Mouse (Mus musculus) erythroblast, adult 5-6 weeks (primary cell): ENCODE data around the gene Strip2. TPM values are rescaled to one million over a fixed set of nuclear protein-coding genes. Genes with fewer than 3 reads are reported as not detected.

Experiments used
- ATAC-seq: replicated peaks from 2 replicates; pipeline ENCODE4 v1.8.0; 2016; ENCODE audit warnings: moderate number of reproducible peaks, mild to moderate bottlenecking, moderate TSS enrichment, inconsistent platforms; ENCODE audit not compliant: poor library complexity, low FRiP score, severe bottlenecking
- total RNA-seq, 2 experiments: library from RNA; stranded (forward) in 1 of 2; stranded (reverse) in 1 of 2; fragments of 150-400 nt in 1 of 2; fragments of 200-764, 138-1000 nt in 1 of 2; gene quantifications; 2 replicates each; pipeline versions ENCODE4 v1.2.3 to v1.2.4; 2015 to 2017; ENCODE audit warnings: low replicate concordance in 2 of 2

The Strip2 gene
- total RNA-seq (2015; ENCODE audit: low replicate concordance) (0.19 and 1.9 TPM in 2 replicates), total RNA-seq (2017; ENCODE audit: low replicate concordance) (0.77 and 2.6 TPM in 2 replicates)

DNA sequence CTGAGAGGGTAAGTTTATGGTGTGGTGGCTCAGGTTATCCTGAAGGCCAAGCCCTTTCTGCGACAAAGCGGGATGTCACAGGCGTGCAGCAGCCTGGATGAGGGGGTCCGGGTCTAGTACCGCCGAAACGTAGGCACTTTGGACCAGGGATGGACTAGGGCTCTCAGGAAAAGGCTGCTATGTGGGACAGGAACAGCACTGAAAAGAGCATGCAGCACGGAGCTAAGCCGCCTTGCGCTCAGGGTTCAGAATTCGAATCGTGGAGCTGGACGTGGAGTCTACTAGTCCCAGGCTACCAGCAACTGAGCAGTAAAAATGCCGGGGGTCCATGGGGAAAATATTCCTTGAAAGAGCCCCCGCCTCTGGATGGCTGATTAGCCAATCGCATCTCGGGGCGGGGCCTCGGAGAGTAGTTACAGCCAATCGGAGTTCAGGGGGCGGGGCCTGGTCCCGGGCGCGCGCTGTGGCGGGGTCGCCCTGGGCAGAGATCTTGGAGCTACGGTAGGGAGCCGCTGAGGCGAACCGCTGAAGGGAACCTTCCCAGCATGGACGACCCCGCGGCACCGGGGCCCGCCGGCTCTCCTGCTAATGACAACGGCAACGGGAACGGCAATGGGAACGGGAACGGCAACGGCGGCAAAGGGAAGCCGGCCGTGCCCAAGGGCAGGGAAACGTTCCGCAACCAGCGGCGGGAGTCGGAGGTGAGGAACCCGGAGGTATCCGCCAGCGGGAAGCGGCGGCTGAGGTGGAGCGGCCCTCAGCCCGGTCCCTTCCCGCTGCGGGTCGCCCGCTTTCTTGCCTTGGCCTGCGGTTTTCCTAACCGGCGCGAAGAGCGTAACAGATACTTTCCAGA lies at the start of gene Strip2:
Gene Strip2 (plus strand): TSS at position 483 of the 853 bp plus-strand sequence.
- peak; percentile 99 for ATAC-seq

GRCm38 (mm10) chr6:29868341-29868895 lies 48.4 kb upstream of the Strip2 start:
- no peak for ATAC-seq

- no peak for ATAC-seq
Measured at GRCm38 (mm10) chr6:29873654-29874053, 43.2 kb upstream of the Strip2 start.

DNA sequence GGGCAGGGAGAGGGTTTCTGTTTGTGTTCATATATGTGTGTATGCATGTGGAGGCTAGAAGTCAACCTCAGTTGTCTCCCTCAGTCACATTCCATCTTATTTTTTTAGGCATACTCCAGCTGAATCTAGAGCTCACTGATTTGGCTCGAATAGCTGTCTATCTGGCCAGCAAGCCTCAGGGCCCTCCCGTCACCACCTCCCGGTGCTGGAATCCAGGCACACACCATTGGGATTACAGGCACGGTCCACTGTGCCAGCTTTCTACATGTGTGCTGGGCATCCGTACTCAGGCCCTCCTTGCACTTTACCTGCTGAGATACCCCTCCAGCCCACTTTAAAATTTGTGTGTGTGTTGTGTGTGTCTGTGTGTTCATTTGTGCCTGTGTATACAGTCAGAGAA lies 41.2 kb upstream of the Strip2 start:
- no peak for ATAC-seq

DNA sequence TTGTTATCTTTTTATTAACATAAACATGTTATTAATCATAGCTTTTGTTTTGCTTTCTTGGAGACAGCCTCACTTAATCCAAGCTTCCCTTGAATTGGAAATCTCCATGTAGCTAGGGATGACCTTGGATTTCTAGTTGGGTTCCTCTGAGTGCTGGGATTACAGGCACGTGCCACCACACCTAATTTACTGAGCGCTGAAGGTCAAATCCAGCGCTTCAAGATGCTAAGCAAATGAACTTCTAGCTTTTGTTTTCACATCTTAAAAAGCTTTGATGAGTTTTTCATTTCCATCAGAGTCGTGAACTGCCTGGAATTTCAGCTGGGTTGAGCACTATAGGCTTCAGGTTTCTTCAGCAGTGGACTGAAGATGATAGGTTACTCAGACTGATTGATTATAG lies 40.0 kb upstream of the Strip2 start:
- ATAC-seq: no peak

GRCm38 (mm10) chr6:29879579-29879978 lies 37.2 kb upstream of the Strip2 start:
- ATAC-seq: no peak

GRCm38 (mm10) chr6:29880796-29881195 lies 36.0 kb upstream of the Strip2 start:
- ATAC-seq: no peak

DNA sequence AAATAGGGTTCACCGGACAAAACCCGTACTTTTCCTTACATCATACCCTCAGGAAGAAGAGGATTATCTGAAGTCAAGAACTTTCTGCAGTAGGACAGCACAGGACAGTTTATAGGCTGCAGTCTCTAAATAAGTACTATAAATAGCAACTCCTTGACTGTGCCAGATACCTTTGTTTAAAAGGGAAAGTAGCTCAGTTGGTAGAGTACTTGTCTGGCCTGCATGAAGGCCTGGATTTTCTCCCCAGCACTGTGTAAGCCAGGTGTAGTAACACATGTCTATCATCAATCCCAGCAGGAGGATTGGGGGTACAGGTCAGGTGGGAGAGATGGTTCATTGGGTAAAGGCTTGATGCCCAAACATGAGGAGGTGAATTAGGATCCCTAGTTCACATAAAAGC lies 34.9 kb upstream of the Strip2 start:
- no peak for ATAC-seq

GRCm38 (mm10) chr6:29882870-29883269 lies 33.9 kb upstream of the Strip2 start:
- ATAC-seq: no peak

DNA sequence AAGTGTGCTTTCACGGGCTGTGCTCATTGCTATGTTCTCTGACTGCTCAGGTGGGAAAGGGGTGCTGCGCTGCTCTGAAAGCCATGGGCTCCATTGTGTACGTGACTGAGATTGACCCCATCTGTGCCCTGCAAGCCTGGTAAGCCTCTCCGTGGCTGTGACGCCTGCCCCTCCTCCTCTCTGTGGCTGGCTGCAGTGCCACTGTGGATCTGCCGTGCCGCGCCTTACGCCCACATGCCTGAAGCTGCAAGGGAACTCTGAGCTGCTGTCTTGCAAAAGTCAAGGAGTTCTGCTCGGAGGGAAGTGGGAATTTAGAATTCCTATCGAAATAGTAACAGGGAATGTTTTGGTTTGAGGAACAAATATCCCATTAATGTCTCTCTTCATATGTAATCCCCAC lies 25.7 kb upstream of the Strip2 start:
- ATAC-seq: no peak

- ATAC-seq: no peak
Measured at GRCm38 (mm10) chr6:29896976-29897375, 19.8 kb upstream of the Strip2 start.

GRCm38 (mm10) chr6:29901450-29901849 lies 15.4 kb upstream of the Strip2 start:
- ATAC-seq: no peak

- no peak for ATAC-seq
Measured at GRCm38 (mm10) chr6:29902256-29902655, 14.6 kb upstream of the Strip2 start.

DNA sequence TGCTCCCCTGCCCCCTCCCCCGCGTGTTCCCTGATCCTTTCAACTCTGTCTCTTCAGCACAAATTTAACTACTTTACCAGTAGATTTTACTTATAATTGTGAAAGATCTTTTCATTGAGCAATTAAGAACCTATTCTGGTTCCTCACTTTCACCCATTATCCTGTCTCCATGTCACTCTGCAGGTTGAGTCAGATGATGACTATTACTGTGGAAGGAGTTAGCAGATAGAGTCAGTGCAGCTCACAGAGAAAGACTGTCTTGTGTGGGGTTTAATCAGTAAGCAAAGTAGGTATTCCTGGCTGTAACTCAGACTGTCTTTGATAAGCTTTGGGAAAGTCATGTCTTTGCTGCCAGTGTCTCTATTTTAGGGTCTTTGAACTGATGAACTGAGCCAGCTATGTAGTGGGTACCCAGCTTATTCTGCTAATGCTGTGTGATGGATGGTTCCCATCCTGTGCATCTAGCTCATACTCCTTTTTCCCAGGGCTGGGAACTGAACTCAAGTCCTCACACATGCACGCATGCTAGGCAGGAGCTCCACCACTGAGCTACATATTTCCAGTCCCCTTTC lies 13.4 kb upstream of the Strip2 start:
- no peak for ATAC-seq

- no peak for ATAC-seq
Measured at GRCm38 (mm10) chr6:29904281-29904680, 12.5 kb upstream of the Strip2 start.

- no peak for ATAC-seq
Measured at GRCm38 (mm10) chr6:29910631-29911030, 6.2 kb upstream of the Strip2 start.

DNA sequence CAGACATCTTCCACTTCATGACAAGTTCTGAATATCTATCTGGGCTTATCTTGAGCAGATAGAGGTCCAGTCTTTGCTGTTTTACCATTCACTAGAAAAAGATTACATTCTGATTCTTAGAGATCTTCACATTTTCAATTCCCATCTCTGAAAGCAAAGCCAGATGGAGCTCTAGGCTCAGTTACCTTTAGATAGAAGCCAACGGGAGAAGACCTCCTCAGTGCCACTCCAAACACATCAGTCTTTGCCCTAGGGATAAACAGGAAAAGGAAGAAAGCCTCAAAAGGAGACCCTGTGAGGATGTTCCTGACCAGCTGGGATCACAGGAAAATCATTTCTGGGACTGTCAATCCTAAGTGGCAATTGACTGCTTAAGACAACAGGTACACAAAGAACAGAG lies 3.1 kb upstream of the Strip2 start:
- no peak for ATAC-seq

DNA sequence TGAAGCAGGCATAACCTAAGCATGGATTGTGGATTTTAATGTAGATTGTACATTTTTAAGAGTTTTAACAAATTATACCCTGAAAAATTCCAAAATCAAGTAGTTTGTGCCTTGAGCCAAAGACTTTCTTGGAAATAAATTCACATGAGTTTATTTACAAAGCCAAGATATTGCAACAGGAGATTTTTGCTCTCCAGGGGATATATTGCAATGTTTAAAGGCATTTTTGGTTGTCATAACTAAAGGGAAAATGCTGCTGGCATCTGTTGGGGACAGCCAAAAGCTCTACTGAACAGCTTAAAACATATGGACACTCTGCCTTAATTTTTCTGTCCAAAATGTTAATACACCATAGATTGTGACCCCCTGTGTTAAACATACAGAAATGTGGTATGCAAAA lies 2.7 kb upstream of the Strip2 start:
- ATAC-seq: no peak

- ATAC-seq: no peak
Measured at GRCm38 (mm10) chr6:29915836-29916235, 976 bp upstream of the Strip2 start.

- ATAC-seq: peak; percentile 42
Measured at GRCm38 (mm10) chr6:29917383-29917720, 540 bp downstream of the Strip2 start.

GRCm38 (mm10) chr6:29917947-29918346 lies 1.1 kb downstream of the Strip2 start:
- no peak for ATAC-seq
